Mouse (Mus musculus) brown adipose tissue, adult 24 weeks (tissue): ENCODE measurements around the gene Obox1. TPM values are rescaled to one million over a fixed set of nuclear protein-coding genes. Genes with fewer than 3 reads are reported as not detected.
"Not testable (repeated sequence)": the region's sequence is repeated elsewhere in the genome, so short reads cannot be mapped to it uniquely, and the experiment has no call there.

Experiments
- H3K27ac ChIP-seq: fragments of 200-500 bp; replicated peaks from 2 replicates; pipeline ENCODE4 v1.5.1; 2012; ENCODE audit warnings: low read depth, mild to moderate bottlenecking, low read length
- H3K4me1 ChIP-seq: fragments of 200-500 bp; 2 replicates; pipeline ENCODE4 v1.6.1; 2012; ENCODE audit warnings: low read length, mixed read lengths; ENCODE audit not compliant: control insufficient read depth, insufficient read depth, insufficient read length
- H3K4me3 ChIP-seq: fragments of 200-500 bp; 2 replicates; pipeline ENCODE4 v1.5.1; 2012; ENCODE audit warnings: low read depth, mild to moderate bottlenecking, low read length, moderate library complexity; ENCODE audit not compliant: insufficient read depth
- polyA plus RNA-seq: library from polyadenylated mRNA; stranded (reverse); fragments of >200 nt; gene quantifications from 2 replicates; pipeline ENCODE4 v1.2.4, GENCODE M21; 2012; ENCODE audit not compliant: missing spikeins, insufficient read depth, insufficient read length

The Obox1 gene
- polyA plus RNA-seq = not detected in 2 replicates

DNA sequence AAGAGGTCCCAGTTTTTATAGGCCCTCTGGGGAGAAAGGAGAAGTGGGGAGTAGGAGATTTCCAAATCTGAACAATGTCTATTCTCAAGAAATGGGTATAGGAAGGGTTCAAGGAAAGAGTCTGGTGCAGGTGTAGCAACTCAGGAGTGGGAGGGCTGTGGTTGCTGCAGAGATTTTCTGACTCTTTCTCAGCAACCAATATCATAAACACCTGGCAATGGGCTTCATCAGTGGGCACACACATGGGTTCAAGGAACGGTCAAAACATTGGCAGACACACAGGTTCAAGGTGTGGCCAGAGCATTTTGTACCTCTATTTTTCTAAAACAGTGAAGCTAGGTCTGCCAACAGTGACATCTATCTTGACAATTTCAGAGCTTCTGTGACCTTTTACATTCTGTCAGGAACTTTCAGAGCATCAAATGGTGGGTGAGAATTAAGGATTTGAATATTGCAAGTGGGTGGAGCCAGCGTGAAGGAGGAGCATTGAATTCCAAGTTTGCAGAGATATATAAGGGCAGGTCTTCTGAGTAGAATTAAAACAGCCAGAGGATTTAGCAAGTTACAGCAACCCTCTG, at the start of gene Obox1, which contains the start of gene Obox2:
Gene Obox1, plus strand, starts transcription at position 528 of the 578 bp plus-strand sequence.
Gene Obox2, plus strand, starts transcription at position 301 of the 578 bp plus-strand sequence.
- H3K27ac ChIP-seq, H3K4me1 ChIP-seq: not testable (repeated sequence)

DNA sequence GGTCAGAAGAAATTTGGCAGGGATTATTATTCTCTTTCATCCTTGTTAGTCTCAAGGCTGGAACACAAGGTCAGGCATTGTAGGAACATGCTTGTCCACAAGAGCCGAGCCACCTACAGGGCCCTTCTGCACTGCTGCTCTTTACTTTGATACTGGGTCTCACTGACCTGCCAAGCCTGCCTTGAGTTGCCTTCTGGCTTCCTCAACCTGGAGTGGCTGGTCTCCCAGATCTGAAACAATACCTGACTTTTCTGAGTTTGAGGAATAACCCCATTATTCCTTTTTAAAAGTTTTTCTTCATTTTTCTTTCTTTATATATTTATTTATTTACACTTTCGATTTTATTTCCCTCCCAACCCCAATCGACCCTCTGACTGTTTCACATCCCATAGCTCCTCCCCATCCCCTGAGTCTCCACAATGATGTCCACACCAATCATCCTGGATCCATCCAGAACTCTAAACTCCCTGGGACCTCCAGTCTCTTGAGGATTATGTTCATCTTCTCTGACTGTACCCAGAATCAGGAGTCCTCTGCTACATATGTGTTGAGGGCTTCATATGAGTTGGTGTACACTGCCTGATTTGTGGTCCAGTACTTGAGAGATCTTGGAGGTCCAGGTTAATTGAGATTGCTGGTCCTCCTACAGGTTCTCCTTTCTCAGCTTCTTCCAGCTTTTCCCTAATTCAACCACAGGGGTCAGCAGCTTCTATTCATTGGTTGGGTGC, 10.6 kb downstream of the Obox1 start:
- not testable (repeated sequence) for H3K4me1 ChIP-seq, H3K4me3 ChIP-seq, H3K27ac ChIP-seq

More for the DNA sequence above, at the start of gene Obox1, which contains the start of gene Obox2:
- H3K4me3 ChIP-seq = not testable (repeated sequence)

DNA sequence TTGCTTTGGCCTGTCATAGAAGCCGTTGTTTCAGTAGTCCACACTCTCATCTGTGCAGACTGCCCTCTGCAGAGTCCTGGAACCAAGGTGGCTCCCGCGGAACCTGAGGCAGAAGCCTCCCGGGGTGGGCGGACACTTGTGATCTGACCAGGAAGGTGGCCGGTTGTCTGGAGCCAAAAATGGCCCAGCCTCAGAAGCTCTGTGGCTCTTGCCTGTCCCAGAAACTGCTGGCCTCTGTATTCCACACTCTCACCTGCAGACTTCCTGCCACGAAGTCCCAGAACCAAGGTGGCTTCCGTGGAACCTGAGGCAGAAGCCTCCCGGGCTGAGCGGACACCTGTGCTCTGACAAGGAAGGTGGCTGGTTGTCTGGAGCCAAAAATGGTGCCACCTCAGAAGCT, 18.1 kb downstream of the Obox1 start:
- H3K27ac ChIP-seq, H3K4me1 ChIP-seq, H3K4me3 ChIP-seq: not testable (repeated sequence)

DNA sequence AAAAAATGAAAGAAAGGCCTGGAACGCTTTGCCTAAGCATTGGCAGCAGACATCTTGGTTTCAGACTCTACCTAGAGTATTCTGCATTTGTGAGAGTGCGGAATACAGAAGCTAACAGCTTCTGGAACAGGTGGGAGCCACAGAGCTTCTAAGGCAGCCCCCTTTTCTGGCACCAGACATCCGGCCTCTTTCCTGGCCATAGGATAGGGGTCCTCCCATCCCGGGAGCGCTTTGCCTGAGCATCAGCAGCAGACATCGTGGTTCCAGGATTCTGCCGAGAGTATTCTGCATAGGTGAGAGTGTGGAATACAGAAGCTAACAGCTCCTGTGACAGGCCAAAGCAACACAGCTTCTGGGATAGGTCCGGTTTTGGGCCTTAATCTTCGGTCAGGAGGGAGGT, 29.3 kb downstream of the Obox1 start:
- not testable (repeated sequence) for H3K27ac ChIP-seq, H3K4me1 ChIP-seq, H3K4me3 ChIP-seq

DNA sequence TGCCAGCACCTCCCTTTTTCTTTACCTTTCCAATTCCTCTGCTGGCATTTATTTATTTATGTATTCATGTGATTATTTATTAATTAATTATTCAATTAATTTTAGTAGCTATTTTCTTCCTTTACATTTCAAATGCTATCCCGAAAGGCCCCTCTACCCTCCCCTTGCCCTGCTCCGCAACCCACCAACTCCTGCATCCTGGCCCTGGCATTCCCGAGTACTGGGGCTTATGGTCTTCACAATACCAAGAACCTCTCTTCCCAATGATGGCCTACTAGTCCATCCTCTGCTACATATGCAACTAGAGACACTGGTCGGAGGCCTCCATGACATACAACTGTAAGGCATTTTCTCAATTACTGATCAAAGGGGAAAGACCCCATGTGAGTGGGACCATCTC, 36.8 kb downstream of the Obox1 start:
- not testable (repeated sequence) for H3K4me3 ChIP-seq, H3K4me1 ChIP-seq, H3K27ac ChIP-seq

DNA sequence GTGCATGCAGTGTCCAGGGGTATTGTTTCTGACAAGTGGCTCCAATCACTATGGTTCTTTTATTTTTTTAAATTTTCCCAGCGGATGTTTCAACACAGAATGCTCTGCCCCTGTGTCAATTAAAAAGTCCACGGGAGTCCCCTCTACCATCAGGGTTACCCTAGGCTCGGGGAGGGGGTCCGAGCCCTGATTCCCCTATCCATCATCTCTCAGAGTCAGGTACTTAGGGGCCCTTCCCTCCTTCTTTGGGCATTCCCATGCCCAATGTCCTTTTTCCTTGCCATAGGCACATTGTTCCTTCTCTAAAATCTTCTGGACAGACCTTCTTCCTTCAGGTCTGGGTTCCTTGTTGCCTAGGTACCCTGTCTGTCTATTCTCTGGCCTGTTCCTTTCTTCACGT, 120.7 kb downstream of the Obox1 start:
- not testable (repeated sequence) for H3K27ac ChIP-seq, H3K4me1 ChIP-seq, H3K4me3 ChIP-seq

Other genes with a start within 250 kb of the Obox1 start
- gene Obox2, start 227 bp upstream of the Obox1 start, polyA plus RNA-seq = not detected in 2 replicates